Mouse (Mus musculus) limb, embryonic 14.5 days (tissue): ENCODE data around the gene Sertad2. TPM values are rescaled to one million over a fixed set of nuclear protein-coding genes. Genes with fewer than 3 reads are reported as not detected.
A peak's percentile ranks its signal among the peaks of the same experiment; 100 is the strongest.

Source experiments
- ATAC-seq: fragments of 200-750 bp; cut with Nextera tagmentation; 2 replicates; pipeline ENCODE4 v1.8.0; 2017; ENCODE audit warnings: low read depth, moderate number of reproducible peaks, moderate TSS enrichment; ENCODE audit not compliant: low FRiP score
- DNase-seq: peaks from one replicate; pipeline ENCODE4 v3.0.0-alpha.2; 2015; ENCODE audit warnings: low spot score
- H3K27ac ChIP-seq: fragments of 300-500 bp; sonication (generic); replicated peaks from 2 replicates; pipeline ENCODE4 v1.5.1; 2014; ENCODE audit warnings: low read depth, mild to moderate bottlenecking, low read length, moderate library complexity, mixed read lengths
- H3K27me3 ChIP-seq: fragments of 300-500 bp; sonication (generic); 2 replicates; pipeline ENCODE4 v1.6.1; 2014; ENCODE audit warnings: low read length, mixed read lengths; ENCODE audit not compliant: control insufficient read depth, insufficient read depth
- H3K36me3 ChIP-seq: fragments of 300-500 bp; sonication (generic); 2 replicates; pipeline ENCODE4 v1.6.1; 2014; ENCODE audit warnings: mild to moderate bottlenecking, low read length, moderate library complexity, mixed read lengths; ENCODE audit not compliant: control insufficient read depth, insufficient read depth
- H3K4me1 ChIP-seq: fragments of 300-500 bp; sonication (generic); 2 replicates; pipeline ENCODE4 v1.6.1; 2014; ENCODE audit warnings: antibody characterized with exemption, low read length, mixed read lengths; ENCODE audit not compliant: control insufficient read depth, insufficient read depth
- H3K4me2 ChIP-seq: fragments of 300-500 bp; sonication (generic); replicated peaks from 2 replicates; pipeline ENCODE4 v1.6.1; 2014; ENCODE audit warnings: low read depth, mild to moderate bottlenecking, low read length, moderate library complexity; ENCODE audit not compliant: severe bottlenecking
- H3K4me3 ChIP-seq: fragments of 300-500 bp; sonication (generic); replicated peaks from 2 replicates; pipeline ENCODE4 v1.5.1; 2014; ENCODE audit warnings: low read length
- H3K9ac ChIP-seq: fragments of 300-500 bp; sonication (generic); 2 replicates; pipeline ENCODE4 v1.6.1; 2014; ENCODE audit warnings: mild to moderate bottlenecking, low read depth, low read length, moderate library complexity; ENCODE audit not compliant: severe bottlenecking
- H3K9me3 ChIP-seq: fragments of 300-500 bp; sonication (generic); 2 replicates; pipeline ENCODE4 v1.6.1; 2016; ENCODE audit warnings: low read length; ENCODE audit not compliant: control insufficient read depth
- POLR2A ChIP-seq: fragments of 200-500 bp; IDR thresholded peaks from 2 replicates; pipeline ENCODE4 v1.8.0; 2012; ENCODE audit warnings: inconsistent platforms, mild to moderate bottlenecking, moderate library complexity, borderline replicate concordance; ENCODE audit not compliant: insufficient read depth, insufficient read length; ENCODE audit errors: extremely low read depth
- WGBS: fragments of 180-500 bp; shearing (Covaris S2); extraction: QIAGEN DNeasy Blood & Tissue Kit; methylation state at CpG from one replicate; pipeline ENCODE4 v1.1.7; 2014; 5-methylcytosine and 5-hydroxymethylcytosine counted together
- polyA plus RNA-seq, 2 experiments: library from polyadenylated mRNA; depleted of rRNA in 1 of 2; stranded (reverse) in 1 of 2; unstranded in 1 of 2; fragments of >200 nt; fragmentation: Nextera tagmentation in 1 of 2; extraction: Ambion mirVana in 1 of 2; gene quantifications; 2 replicates each; pipeline versions ENCODE4 v1.2.1 to v1.2.3; 2012 to 2014

Sertad2 gene
- polyA plus RNA-seq, 2 experiments = 21.1 to 40.1 TPM

DNA sequence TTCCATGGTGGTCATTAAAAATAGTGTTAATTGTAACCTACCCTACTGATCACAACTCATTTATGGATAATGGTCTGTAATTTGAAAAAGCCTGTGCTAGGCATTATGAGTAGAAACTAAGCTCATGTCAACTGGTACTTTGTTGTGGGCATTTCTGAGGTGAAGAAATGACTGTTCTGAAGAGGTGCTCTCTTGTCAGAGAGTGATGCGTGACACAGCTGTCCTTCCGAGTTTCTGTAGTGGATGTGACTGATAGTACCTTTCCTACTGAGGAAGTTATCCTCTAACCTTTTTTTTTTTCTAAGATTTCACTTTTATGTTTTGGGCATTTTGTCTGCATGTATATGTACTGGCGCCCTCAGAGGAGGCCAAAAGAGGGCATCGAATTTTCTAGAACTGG is 22.0 kb downstream of the Sertad2 start:
- Histone ChIP-seq H3K27ac (no peak overlapping the region), H3K9ac (no peak overlapping the region), H3K4me1 (peaks cover 18% of the 10 kb centered on the region), H3K27me3 (no peaks in the 10 kb centered on the region), H3K9me3 (peaks cover 5% of the 10 kb centered on the region; the same call in 1 of the 2 replicates), H3K36me3 (no peaks in the 10 kb centered on the region), H3K4me3 (no peak overlapping the region), H3K4me2 (no peak overlapping the region)
- ATAC-seq = no peak
- TF ChIP-seq POLR2A = no peak
- 94% methylated on average over 4 of the region's 4 CpGs for WGBS
- no peak for DNase-seq

DNA sequence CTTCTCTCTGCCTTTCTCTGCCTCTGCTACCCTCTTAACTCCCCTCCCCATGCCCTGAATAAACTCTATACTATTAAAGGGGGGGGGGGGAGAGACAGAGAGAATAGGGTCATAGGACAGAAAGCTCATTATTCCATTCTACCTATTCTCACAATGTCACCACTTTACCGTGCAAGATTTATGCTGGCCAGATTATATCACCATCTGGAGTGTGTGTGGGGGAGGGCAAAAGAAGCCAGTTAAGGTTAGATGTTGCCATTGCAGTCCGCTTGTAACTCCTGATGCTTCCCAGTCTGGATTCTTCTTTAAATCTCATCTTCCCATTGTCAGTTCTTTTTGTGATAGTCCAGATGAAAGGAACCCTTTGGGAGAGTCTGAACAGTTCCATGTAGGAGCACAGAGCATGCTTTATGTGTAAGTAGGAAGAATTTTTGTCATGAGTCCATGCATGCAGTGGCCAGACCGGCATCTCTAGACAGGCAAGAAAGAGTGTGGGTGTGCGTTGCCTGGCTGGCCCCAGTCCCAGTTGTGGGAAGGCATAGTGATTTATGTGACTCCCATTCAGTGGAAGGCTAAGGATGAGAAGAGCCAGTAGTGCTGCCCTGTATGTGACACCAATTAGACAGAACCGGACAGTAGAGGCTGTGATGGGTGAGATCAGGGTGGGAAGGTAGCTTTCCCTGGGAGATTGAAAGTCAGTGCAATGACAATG is 28.8 kb downstream of the Sertad2 start:
- no peak overlapping the region for H3K4me2 ChIP-seq
- no peak overlapping the region for H3K27ac ChIP-seq
- no peaks in the 10 kb centered on the region for H3K36me3 ChIP-seq
- H3K9ac ChIP-seq = no peak overlapping the region
- no peaks in the 10 kb centered on the region for H3K27me3 ChIP-seq
- DNase-seq = no peak
- H3K9me3 ChIP-seq = no peaks in the 10 kb centered on the region
- 72% methylated on average over 5 of the region's 5 CpGs for WGBS
- no peak for TF ChIP-seq POLR2A
- peaks cover 19% of the 10 kb centered on the region for H3K4me1 ChIP-seq
- ATAC-seq = no peak
- no peak overlapping the region for H3K4me3 ChIP-seq

DNA sequence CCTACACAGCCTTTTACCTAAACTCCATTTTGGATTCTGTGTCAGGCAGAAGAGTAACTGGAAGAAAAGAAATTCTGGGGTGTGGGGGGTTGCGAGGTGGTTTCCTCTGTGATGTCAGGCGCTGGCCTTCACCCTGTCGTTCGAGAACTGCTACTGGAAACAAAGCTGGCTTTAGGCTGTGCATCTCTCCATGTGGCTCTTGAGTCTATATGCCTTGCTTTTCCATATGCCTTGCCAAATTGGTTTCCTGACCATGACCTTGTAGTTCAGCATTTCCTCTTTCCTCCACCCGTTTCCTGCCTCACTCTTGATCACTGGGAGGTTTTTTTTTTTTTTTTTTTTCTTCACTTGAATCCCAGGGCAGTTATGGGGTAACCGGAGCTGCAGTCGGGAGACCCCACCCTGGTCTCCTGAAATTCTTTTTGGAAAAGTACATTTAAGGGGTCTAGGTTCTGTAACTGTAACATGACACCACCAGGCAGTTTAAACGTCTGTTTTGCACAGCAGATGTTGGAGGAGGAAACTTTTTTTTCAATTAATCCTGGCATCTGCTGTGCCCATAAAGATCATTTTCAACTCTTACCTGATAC is 33.1 kb downstream of the Sertad2 start:
- H3K36me3 ChIP-seq = no peaks in the 10 kb centered on the region
- H3K4me1 ChIP-seq = peaks cover 15% of the 10 kb centered on the region
- no peak overlapping the region for H3K4me3 ChIP-seq
- ATAC-seq (peak; percentile 85; the same call in 1 of the 2 replicates), DNase-seq (peak; percentile 62)
- H3K27me3 ChIP-seq = no peaks in the 10 kb centered on the region
- no peak overlapping the region; the same call in 1 of the 2 replicates for H3K4me2 ChIP-seq
- WGBS = 17% methylated on average over 8 of the region's 8 CpGs
- TF ChIP-seq POLR2A = no peak
- H3K9me3 ChIP-seq = no peaks in the 10 kb centered on the region
- H3K9ac ChIP-seq = no peak overlapping the region; the same call in 1 of the 2 replicates
- peak overlapping the region; percentile 65 for H3K27ac ChIP-seq

GRCm38 (mm10) chr11:20582758-20583157 is 39.7 kb downstream of the Sertad2 start:
- Histone ChIP-seq H3K9ac (no peak overlapping the region), H3K27me3 (no peaks in the 10 kb centered on the region), H3K4me3 (no peak overlapping the region), H3K36me3 (no peaks in the 10 kb centered on the region), H3K4me1 (peaks cover 2% of the 10 kb centered on the region; the same call in 1 of the 2 replicates), H3K9me3 (no peaks in the 10 kb centered on the region), H3K27ac (no peak overlapping the region), H3K4me2 (no peak overlapping the region)
- DNase-seq (no peak), ATAC-seq (no peak)
- 98% methylated on average over 2 of the region's 2 CpGs for WGBS
- TF ChIP-seq POLR2A = no peak

- TF ChIP-seq POLR2A = no peak
- 81% methylated on average over 1 of the region's 1 CpGs for WGBS
- H3K27me3 ChIP-seq = no peaks in the 10 kb centered on the region
- H3K36me3 ChIP-seq = no peaks in the 10 kb centered on the region
- DNase-seq = no peak
- no peak for ATAC-seq
- no peaks in the 10 kb centered on the region for H3K9me3 ChIP-seq
- H3K4me3 ChIP-seq = no peak overlapping the region
- H3K4me2 ChIP-seq = no peak overlapping the region
- no peak overlapping the region for H3K9ac ChIP-seq
- no peak overlapping the region for H3K27ac ChIP-seq
- peaks cover 2% of the 10 kb centered on the region; the same call in 1 of the 2 replicates for H3K4me1 ChIP-seq
These were observed 42.2 kb downstream of the Sertad2 start for GRCm38 (mm10) chr11:20585297-20585696.

GRCm38 (mm10) chr11:20586180-20586579 is 43.1 kb downstream of the Sertad2 start:
- no peak for ATAC-seq
- H3K9ac ChIP-seq = no peak overlapping the region
- no peaks in the 10 kb centered on the region for H3K36me3 ChIP-seq
- H3K4me3 ChIP-seq = no peak overlapping the region
- H3K4me2 ChIP-seq = no peak overlapping the region
- no peak overlapping the region for H3K27ac ChIP-seq
- TF ChIP-seq POLR2A = no peak
- no peaks in the 10 kb centered on the region for H3K27me3 ChIP-seq
- H3K4me1 ChIP-seq = peaks cover 2% of the 10 kb centered on the region; the same call in 1 of the 2 replicates
- H3K9me3 ChIP-seq = no peaks in the 10 kb centered on the region
- DNase-seq = no peak
